Mouse (Mus musculus): ENCODE results near the gene Xpo5.
A peak's percentile ranks its signal among the peaks of the same experiment; 100 is the strongest.

Xpo5 gene

GRCm38 (mm10) chr17:46262201-46262694, 59.7 kb downstream of the Xpo5 start:
- DNase-seq: no peak

GRCm38 (mm10) chr17:46265502-46265901, 62.9 kb downstream of the Xpo5 start:
- DNase-seq: no peak

- DNase-seq: peak; percentile 83
Measured at GRCm38 (mm10) chr17:46265918-46266618, 63.5 kb downstream of the Xpo5 start.

GRCm38 (mm10) chr17:46266986-46267385, 64.4 kb downstream of the Xpo5 start:
- no peak for DNase-seq

DNA sequence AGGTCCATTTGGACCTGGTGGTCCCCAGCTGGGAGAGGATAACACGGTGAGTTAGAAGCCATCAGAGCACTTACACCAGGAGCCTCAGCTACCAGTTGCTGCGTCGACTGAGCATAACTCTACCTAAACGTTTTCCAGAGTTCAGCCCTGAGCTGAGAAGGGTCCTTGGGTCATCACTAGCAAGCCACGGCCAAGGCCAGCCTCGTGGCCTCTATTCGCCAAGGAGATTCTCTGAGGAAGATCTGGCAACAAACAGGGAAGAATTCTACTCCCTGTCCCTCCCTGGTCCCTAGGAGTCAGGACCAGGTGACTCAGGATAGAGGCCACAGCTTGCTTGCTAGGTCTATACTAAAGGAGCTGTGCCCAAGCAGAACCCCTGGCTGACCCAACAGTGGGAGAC, 64.9 kb downstream of the Xpo5 start:
- DNase-seq: no peak

- no peak for DNase-seq
Measured at GRCm38 (mm10) chr17:46268026-46268720, 65.6 kb downstream of the Xpo5 start.

- DNase-seq: no peak
Measured at GRCm38 (mm10) chr17:46269771-46270534, 67.4 kb downstream of the Xpo5 start.

- DNase-seq: no peak
Measured at GRCm38 (mm10) chr17:46272058-46272457, 69.5 kb downstream of the Xpo5 start.

- no peak for DNase-seq
Measured at GRCm38 (mm10) chr17:46272675-46273074, 70.1 kb downstream of the Xpo5 start.

- DNase-seq: peak; percentile 41
Measured at GRCm38 (mm10) chr17:46273803-46274236, 71.2 kb downstream of the Xpo5 start.

DNA sequence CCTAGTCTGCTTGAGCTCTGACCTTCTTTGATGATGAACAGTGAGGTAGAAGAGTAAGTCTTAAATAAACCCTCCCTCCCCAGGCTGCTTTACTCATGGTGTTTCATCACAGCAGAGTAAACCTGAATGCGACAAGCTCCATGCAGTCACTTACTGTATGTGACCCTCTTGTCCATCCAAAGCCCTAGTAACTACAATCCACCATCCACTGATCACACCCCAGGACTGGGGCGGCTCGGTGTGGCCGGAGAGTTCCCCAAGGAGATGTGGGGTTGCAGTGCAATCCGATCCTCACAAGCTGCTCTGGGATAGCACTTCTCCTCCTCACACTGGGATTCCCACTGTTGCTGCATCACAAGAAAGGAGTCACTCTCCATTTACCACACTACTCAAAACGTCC, 71.9 kb downstream of the Xpo5 start:
- no peak for DNase-seq

DNA sequence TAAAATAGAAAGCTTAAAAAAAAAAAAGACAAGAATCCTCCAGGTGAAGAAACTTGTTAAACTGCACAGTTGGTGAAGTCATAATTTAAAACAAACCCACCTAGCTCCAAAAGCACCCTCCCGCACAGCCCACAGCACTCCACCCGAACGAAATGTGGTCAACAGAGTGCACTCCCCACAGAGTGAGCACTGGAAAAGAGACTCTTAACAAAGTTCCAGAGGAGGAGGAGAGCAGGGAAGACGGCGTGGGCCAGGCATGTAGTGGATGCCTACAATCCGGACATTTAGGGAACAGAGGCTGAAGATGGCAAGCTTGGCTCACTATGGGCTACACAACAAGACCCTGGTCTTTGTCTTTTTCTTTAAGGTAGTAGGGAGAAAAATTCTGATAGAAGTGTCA, 72.5 kb downstream of the Xpo5 start:
- no peak for DNase-seq

DNA sequence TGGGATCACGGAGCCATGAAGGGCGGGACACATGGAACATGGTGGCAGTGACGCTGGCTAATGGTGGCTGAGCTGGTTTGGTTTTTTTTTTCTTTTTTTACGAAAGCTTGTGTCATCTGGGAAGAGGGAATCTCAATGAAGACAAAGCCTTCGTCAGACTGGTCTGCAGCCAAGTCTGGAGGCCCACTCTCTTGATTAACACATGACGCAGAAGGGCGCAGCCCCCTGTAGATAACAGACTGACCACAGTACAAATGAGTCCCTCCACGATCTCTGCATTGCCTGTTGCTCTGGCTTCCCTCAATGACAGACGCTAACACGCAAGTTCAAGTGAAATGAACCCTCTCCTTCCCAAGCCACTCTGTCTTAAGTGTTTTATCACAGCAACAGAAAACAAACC, 72.9 kb downstream of the Xpo5 start:
- DNase-seq: no peak

DNA sequence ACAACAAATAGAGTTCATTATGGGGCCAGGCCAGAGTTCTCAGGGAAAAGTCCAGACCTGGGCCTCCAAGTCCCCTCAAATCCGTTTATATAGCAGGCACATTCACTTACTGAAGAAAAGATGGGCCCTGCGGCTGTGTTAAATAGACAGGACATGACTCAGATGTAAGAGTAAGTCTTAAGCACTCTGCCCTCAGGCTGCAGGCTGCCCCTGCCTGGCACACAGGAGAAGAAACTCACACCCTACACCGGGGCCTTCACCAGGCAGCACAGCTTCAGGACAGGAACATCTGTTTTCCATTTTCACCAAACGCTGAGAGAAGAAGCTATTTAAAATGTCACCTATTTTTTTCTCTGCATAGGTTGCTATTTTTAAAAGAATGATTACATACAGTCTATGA, 75.0 kb downstream of the Xpo5 start:
- DNase-seq: no peak

DNA sequence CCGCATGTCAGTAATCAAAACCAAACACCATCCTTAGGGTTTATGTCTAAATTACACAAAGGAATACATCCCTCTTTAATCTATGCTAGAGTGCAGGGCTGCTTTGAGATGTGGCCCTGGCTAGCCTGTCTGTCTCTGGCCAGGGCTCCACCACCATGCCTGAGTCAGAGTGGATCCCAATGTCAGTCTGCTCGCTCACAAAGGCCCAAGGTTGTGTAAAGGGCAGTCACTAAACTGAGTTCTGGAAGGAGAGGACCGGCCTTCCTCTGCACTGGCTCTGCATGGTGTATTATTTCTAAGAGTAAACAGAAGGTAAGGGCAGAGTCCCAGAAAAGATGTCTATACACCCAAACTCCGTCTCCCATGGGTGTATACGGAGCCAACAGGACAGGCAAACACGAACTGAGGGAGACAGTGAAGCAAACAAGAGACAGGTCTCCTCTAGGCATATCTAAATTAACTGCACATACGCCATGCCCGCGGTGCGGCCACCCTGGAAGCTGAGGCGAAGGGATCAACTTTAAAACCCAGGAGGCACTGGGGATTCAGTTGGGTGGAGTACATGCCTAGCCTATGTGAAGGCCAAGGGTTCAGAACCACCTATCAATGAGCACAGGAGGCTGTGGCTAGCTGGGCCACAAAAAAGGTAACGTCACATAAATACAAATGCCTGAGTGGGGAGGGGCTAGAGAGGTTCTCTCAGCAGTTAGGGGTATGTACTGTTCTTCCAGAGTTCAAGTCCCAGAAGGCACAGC, 75.6 kb downstream of the Xpo5 start:
- DNase-seq: no peak

DNA sequence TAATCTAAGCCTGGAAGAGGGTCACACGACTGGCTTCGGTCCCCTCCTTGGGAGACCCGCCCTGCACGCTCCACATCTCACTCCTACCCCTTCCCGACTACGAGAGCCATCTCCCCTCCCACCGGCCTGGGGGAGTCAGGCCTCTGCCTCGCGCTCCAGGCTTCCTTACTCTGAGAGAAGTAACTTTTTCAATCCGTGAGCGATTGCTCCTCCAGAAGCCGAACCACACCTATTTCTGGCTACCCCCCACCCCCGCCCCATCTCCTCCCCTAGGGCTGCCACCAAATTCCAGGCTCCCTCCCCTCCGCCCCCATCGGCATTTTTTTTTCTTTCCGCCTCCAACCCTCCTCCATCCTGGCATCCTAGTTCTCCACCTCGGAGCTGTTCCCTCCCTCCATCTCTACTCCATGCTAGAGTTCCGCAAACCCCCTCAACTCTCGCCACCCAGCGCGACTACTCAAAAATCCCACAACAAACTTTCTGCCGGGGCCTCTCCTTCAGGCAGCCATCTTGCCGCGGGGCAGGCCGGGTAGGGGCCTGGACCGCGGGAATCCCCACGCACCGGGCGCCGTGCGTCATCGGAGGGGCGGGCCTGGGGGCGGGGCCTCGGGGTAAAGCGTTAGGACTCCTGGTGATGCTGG, 80.0 kb downstream of the Xpo5 start, which contains the start of gene Tjap1:
Tjap1 (minus strand) TSS at position 544 of the 641 bp plus-strand sequence.
- peak; percentile 86 for DNase-seq

DNA sequence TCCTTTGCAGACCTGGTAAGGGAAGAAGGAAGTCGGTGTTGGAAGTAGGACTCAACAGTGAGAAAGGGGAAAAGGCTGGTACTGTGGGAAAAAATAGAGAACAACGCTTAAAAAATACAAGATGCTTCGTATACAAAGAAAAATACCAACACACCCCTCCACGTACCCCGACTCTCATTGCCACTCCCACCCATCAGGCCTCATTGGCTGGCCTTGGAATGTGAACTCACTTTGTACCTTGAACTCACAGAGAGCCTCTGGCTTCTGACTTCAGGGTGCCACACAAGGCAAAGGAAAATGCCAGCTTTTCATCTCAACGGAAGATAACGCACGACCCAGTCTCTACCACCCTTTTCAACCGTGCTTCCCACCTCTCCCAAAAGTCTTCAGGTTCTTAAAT, 80.6 kb downstream of the Xpo5 start:
- DNase-seq: no peak

DNA sequence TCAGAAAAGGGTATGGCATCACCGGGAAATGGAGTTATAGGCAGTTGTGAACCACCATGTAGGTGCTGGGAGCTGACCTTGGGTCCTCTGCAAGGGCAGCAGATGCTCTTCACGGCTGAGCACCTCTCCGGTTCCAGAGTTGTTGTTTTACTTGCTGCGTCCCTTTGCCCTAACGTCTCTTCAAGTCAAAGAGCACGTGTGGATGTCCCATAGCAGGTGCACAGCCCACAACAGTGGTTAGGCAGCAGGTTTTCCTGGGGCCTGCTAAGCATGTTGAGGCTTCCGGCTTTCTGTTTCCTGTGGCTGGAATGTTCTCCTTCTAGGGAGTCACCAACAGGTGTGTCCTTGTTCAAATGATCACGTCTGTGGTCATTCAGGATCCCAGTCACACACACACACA, 81.3 kb downstream of the Xpo5 start:
- no peak for DNase-seq

DNA sequence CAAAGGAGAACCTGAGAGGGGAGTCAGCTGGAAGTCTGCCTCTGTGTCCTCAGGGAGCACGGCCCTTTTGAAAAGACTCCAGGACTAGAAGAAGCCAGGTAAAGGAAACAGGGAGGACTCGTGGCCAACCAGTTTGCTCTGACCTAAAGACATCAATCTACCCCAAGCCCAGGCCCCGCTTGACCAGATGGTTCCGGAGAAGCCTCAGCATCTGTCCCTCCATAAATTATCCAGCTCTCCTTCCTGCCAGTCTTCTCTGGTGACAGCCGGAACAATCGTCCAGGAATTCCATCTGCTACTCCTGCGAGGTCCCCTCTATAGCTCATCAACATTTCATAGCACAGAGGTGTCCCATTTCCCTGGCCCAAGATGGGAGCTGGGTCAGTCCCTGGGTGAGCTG, 82.1 kb downstream of the Xpo5 start:
- DNase-seq: no peak

DNA sequence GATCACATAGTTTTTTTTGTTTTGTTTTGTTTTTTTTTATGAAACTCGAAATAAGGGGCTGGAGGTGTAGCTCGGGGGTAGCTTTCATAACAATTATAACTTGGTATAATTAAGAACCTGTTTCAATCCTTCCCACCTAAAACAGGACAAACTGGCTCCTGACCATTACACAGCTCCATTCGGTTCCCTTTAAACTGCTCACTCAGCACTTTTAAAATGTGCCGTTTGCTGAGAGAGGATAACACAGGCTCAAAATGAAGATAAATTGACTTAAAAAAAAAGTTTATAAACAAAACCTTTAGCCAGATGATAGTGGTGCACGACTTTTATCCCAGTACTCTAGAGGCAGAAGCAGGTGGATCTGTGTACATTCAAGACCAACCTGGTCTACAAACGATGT, 82.8 kb downstream of the Xpo5 start:
- no peak for DNase-seq

DNA sequence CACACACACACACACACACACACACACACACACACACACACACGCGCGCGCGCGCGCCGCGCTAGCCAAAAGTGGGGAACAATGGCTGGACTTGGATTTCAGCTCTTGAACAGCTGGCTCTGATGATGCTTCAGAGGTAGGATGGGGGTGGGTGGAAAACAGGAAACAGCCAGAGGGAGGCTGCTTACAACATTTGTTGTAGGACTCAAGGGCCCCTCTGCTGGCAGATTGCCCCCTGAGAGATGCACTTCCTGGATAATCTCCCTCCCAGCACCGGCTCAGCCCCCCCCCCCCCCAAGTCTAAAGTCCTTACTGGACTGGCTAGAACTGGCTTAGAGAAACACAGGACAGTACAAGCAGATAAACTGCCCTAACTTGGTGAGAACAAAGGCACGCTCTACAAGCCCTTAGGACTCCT, 85.1 kb downstream of the Xpo5 start:
- no peak for DNase-seq

Measured in right cerebral cortex, postnatal 25 days (tissue).